ENCODE assay signal across 8 mouse cellular contexts in the genomic region with DNA sequence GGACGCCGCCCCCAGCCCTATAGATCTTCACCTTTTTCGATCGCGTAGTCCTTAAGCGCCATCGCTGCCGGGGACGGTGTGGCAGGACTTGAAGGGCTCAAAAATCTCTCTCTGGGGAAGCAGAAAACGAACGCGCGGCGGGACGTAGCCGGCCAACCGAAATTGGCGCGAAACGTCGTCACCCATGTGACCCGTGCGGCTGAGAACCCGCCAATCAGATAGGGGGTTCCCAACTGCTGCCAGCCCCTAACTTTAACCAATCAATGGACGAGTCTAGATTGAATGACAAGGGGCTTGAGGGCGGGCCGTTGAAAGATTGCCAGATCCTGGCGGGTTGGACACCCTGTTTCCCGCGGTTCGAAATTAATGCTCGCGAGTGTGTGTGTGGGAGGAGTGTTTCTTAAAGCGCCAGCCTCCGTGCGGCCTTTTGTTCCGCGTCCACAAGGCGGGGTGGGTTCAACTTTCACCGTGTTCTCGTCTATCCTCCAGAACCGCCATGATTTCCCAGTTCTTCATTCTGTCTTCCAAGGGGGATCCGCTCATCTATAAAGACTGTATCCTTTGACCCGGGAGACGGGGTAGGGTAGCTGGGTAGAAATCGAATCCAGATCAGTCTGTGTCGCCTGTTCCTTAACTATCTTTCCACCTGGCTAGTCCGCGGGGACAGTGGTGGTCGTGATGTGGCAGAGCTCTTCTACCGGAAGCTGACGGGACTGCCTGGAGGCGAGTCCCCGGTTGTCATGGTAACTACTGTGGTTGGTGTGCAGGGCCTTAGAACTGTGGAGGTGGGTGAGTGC. TPM values are rescaled to one million over a fixed set of nuclear protein-coding genes. Genes with fewer than 3 reads are reported as not detected.
DNase-seq lines count a peak whose midpoint lies in the region; ATAC-seq lines count a peak whose summit lies in the region.

Gene Ap4m1 (plus strand): TSS at position 308 of the 797 bp plus-strand sequence.
Gene Mcm7 (minus strand): TSS at position 728 of the 797 bp plus-strand sequence.

- peaks cover 17% of the 10 kb centered on the region for H3K4me1 ChIP-seq in lung, embryonic 16.5 days (replicated peaks; ENCODE audit: control insufficient read depth, insufficient read depth, low read length)

- H3K27ac ChIP-seq in lung, embryonic 16.5 days (ENCODE audit: low read length), result peak within 1 kb of the TSS; percentile 98

- peaks cover 36% of the 10 kb centered on the region for H3K36me3 ChIP-seq in lung, embryonic 16.5 days (ENCODE audit: control insufficient read depth, insufficient read depth, low read length)

- H3K4me2 ChIP-seq in lung, embryonic 16.5 days (ENCODE audit: low read depth, low read length), result peak within 1 kb of the TSS; percentile 86

- peak within 1 kb of the TSS; percentile 86 for H3K4me3 ChIP-seq in lung, embryonic 16.5 days (ENCODE audit: low read length)

- H3K9me3 ChIP-seq in lung, embryonic 16.5 days (ENCODE audit: control insufficient read depth, low read length), result no peaks in the 10 kb centered on the region

- WGBS in lung, embryonic 16.5 days, result under 1% methylated on average over 54 of the region's 54 CpGs

- H3K27me3 ChIP-seq in lung, embryonic 16.5 days (ENCODE audit: control insufficient read depth, insufficient read depth, low read depth, low read length), result no peaks in the 10 kb centered on the region

- peak; percentile 73 to 77 for ATAC-seq in hematopoietic stem cell, adult 5-6 weeks (replicated peaks in 1 of 2; ENCODE audit: insufficient read depth in 1 of 2, low FRiP score in 2 of 2, low TSS enrichment in 1 of 2, low read depth in 1 of 2, poor library complexity in 2 of 2, severe bottlenecking in 2 of 2)
- peak; percentile 94 for ATAC-seq in lung, embryonic 16.5 days (ENCODE audit: low read depth)

- H3K9ac ChIP-seq in lung, embryonic 16.5 days (ENCODE audit: low read length), result peak within 1 kb of the TSS; percentile 85

- peak; percentile 96 for DNase-seq in MEL-GATA-1-ER (ENCODE audit: extremely low read depth, low read depth)
- DNase-seq in cerebellum, adult 8-10 months, result peak; percentile 99
- peak; percentile 96 for DNase-seq in forelimb bud, embryonic 11.5 days (ENCODE audit: low read depth, low spot score)
- DNase-seq in layer of hippocampus, adult 9-10 months (ENCODE audit: low spot score), result peak; percentile 94
- peak; percentile 94 for DNase-seq in ovary, postnatal 10 days (ENCODE audit: low spot score)
- peak; percentile 86 to 90 for DNase-seq in thymus, postnatal 10 days (ENCODE audit: low spot score in 2 of 2)

RNA-seq across cellular contexts. Expression of gene Ap4m1, which starts in this region (rescaled TPM):
- total RNA-seq in hematopoietic stem cell, adult 5-6 weeks (2017), result 34.8 and 50.0 TPM in 2 replicates
- polyA plus RNA-seq in lung, embryonic 16.5 days (2015; fragmentation: Nextera tagmentation; extraction: Ambion mirVana), result 26.2 and 27.4 TPM in 2 replicates

RNA-seq across cellular contexts. Expression of gene Mcm7, which starts in this region (rescaled TPM):
- 449 and 495 TPM in 2 replicates for total RNA-seq in hematopoietic stem cell, adult 5-6 weeks (2017)
- polyA plus RNA-seq in lung, embryonic 16.5 days (2015; fragmentation: Nextera tagmentation; extraction: Ambion mirVana), result 180 and 197 TPM in 2 replicates

Comparison
In these comparisons a context has a peak if more than half of its experiments do, and no peak if none do; other contexts are left out.
1. Peak in every context shown above with its lines: DNase-seq, ATAC-seq, H3K4me3 ChIP-seq and H3K27ac ChIP-seq.